Mouse (Mus musculus): ENCODE measurements around the gene Hyal3. TPM values are rescaled to one million over a fixed set of nuclear protein-coding genes. Genes with fewer than 3 reads are reported as not detected.

Gene Hyal3
- polyA plus RNA-seq, 2 experiments: 1.2 to 1.4 TPM

- peaks cover 51% of the 10 kb centered on the region for H3K36me3 ChIP-seq (ENCODE audit: control insufficient read depth, insufficient read depth, low read length)
Observed at GRCm38 (mm10) chr9:107593101-107593976, 12.7 kb downstream of the Hyal3 start.

DNA sequence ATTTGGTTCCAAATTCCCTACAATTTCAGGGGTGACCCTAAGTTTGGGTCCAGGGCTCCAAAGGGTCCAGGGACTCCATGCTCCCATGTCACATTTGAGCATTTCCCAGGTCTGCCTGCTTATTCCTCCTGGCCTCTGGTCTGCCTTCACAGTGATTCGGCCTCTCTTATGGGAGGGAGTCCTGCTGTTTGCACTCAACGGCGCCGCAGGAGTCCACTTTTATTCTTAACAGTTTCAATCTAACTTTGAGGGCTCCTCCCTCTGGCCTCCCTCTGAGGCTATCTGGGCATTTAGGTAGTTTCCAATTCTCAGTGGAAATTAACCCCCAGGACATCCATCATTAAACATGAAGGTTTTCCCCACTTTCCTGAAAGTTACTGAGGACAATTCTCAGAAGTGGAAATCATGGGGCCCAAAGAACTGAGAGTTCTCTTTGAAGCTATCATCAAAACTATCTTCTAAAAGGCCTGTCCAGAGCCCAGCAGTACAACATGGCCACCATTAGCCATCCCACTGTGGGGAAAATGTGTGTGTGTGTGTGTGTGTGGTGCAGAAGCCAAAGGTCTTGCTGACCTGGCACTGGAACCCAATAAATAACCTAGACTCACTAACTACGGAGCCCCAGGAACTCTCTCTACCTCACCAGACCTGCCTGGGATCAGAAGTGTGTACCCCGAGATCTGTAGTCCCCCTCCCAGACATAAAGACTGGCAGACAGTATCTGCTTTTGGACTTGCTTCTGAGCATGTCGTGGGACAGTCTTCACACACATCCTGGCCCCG lies 13.9 kb downstream of the Hyal3 start:
- Histone ChIP-seq H3K9me3 (ENCODE audit: control insufficient read depth, low read length) (no peaks in the 10 kb centered on the region), H3K4me1 (ENCODE audit: control insufficient read depth, insufficient read depth, low read length) (no peaks in the 10 kb centered on the region), H3K4me3 (replicated peaks; ENCODE audit: low read length) (no peak overlapping the region), H3K27me3 (ENCODE audit: control insufficient read depth, insufficient read depth, low read length) (no peaks in the 10 kb centered on the region), H3K4me2 (replicated peaks; ENCODE audit: low read depth, low read length, severe bottlenecking) (no peak overlapping the region), H3K9ac (ENCODE audit: low read depth, low read length, severe bottlenecking) (no peak overlapping the region), H3K27ac (replicated peaks; ENCODE audit: low read depth, low read length) (no peak overlapping the region), H3K36me3 (ENCODE audit: control insufficient read depth, insufficient read depth, low read length) (peaks cover 51% of the 10 kb centered on the region)
- DNase-seq (ENCODE audit: low spot score) (no peak), ATAC-seq (ENCODE audit: low FRiP score, low read depth) (no peak)
- WGBS: 75% methylated on average over 8 of the region's 8 CpGs
- no peak for TF ChIP-seq POLR2A (IDR thresholded peaks at IDR 0.05; ENCODE audit: borderline replicate concordance, extremely low read depth, insufficient read depth, insufficient read length)

More at GRCm38 (mm10) chr9:107593101-107593976, 12.7 kb downstream of the Hyal3 start:
- Histone ChIP-seq H3K27ac (replicated peaks; ENCODE audit: low read depth, low read length) (no peak overlapping the region), H3K9me3 (ENCODE audit: control insufficient read depth, low read length) (no peaks in the 10 kb centered on the region), H3K27me3 (ENCODE audit: control insufficient read depth, insufficient read depth, low read length) (no peaks in the 10 kb centered on the region), H3K4me2 (replicated peaks; ENCODE audit: low read depth, low read length, severe bottlenecking) (no peak overlapping the region), H3K4me1 (ENCODE audit: control insufficient read depth, insufficient read depth, low read length) (peaks cover 3% of the 10 kb centered on the region), H3K4me3 (replicated peaks; ENCODE audit: low read length) (no peak overlapping the region), H3K9ac (ENCODE audit: low read depth, low read length, severe bottlenecking) (no peak overlapping the region)
- DNase-seq (ENCODE audit: low spot score) (no peak), ATAC-seq (ENCODE audit: low FRiP score, low read depth) (no peak)
- 78% methylated on average over 11 of the region's 11 CpGs for WGBS
- no peak for TF ChIP-seq POLR2A (IDR thresholded peaks at IDR 0.05; ENCODE audit: borderline replicate concordance, extremely low read depth, insufficient read depth, insufficient read length)

- H3K27ac ChIP-seq (replicated peaks; ENCODE audit: low read depth, low read length): no peak overlapping the region
- no peak overlapping the region for H3K4me2 ChIP-seq (replicated peaks; ENCODE audit: low read depth, low read length, severe bottlenecking)
- no peaks in the 10 kb centered on the region for H3K4me1 ChIP-seq (ENCODE audit: control insufficient read depth, insufficient read depth, low read length)
- no peak overlapping the region for H3K4me3 ChIP-seq (replicated peaks; ENCODE audit: low read length)
- no peak for DNase-seq (ENCODE audit: low spot score)
- peaks cover 32% of the 10 kb centered on the region for H3K36me3 ChIP-seq (ENCODE audit: control insufficient read depth, insufficient read depth, low read length)
- WGBS: 89% methylated on average over 11 of the region's 11 CpGs
- H3K9me3 ChIP-seq (ENCODE audit: control insufficient read depth, low read length): no peaks in the 10 kb centered on the region
- no peak overlapping the region for H3K9ac ChIP-seq (ENCODE audit: low read depth, low read length, severe bottlenecking)
- no peak for ATAC-seq (ENCODE audit: low FRiP score, low read depth)
- no peak for TF ChIP-seq POLR2A (IDR thresholded peaks at IDR 0.05; ENCODE audit: borderline replicate concordance, extremely low read depth, insufficient read depth, insufficient read length)
- no peaks in the 10 kb centered on the region for H3K27me3 ChIP-seq (ENCODE audit: control insufficient read depth, insufficient read depth, low read length)
Observed at GRCm38 (mm10) chr9:107596619-107597569, 16.3 kb downstream of the Hyal3 start.

DNA sequence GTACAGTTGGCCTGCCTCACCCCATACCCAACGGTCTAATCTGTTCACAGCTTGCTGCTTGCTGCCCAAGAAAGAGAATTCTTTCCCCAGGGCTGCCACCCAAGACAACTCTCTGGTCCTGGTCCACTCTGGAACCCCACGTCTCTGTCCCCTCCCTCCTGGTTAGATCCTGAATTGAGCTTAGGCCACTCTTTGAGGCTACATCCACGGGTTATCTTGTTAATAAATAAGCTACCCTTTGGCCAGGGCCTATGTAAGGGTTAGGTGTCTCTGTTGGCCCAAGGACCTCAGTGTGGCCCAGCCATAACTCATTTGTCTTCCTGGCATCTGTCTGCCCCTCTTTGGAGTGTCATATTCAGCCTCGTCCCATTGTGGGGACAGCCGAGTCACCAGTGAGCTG lies 17.8 kb downstream of the Hyal3 start:
- no peak for TF ChIP-seq POLR2A (IDR thresholded peaks at IDR 0.05; ENCODE audit: borderline replicate concordance, extremely low read depth, insufficient read depth, insufficient read length)
- WGBS: 83% methylated on average over 5 of the region's 5 CpGs

More for the DNA sequence above, 17.8 kb downstream of the Hyal3 start:
- DNase-seq (ENCODE audit: low spot score): no peak
- Histone ChIP-seq H3K27me3 (ENCODE audit: control insufficient read depth, insufficient read depth, low read length) (no peaks in the 10 kb centered on the region), H3K4me1 (ENCODE audit: control insufficient read depth, insufficient read depth, low read length) (peaks cover 6% of the 10 kb centered on the region; the same call in 1 of the 2 replicates), H3K27ac (replicated peaks; ENCODE audit: low read depth, low read length) (no peak overlapping the region), H3K9me3 (ENCODE audit: control insufficient read depth, low read length) (no peaks in the 10 kb centered on the region), H3K9ac (ENCODE audit: low read depth, low read length, severe bottlenecking) (no peak overlapping the region), H3K36me3 (ENCODE audit: control insufficient read depth, insufficient read depth, low read length) (peaks cover 18% of the 10 kb centered on the region), H3K4me3 (replicated peaks; ENCODE audit: low read length) (no peak overlapping the region), H3K4me2 (replicated peaks; ENCODE audit: low read depth, low read length, severe bottlenecking) (no peak overlapping the region)
- ATAC-seq (ENCODE audit: low FRiP score, low read depth): no peak

All from limb, embryonic 14.5 days (tissue).